Mouse (Mus musculus): ENCODE results near the gene Tmem213.

The Tmem213 gene

DNA sequence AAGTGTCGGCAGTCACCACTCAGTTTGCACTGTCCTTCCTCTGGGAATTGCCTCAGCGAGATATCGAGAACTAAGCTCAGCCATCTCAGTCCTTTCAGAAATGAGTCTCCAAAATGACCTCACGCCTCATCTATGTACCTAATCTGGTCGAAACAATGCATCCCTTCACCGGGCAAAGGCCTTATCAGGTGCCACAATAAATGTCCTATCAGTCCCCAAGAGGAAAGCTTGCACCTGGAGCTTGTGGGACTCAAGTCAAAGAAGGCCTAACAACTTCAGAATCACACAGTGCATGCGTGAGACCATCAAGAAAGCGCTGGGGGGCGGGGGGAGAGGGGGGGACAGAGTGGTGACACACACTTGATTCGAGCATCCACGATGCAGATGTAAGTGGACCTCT lies 43.2 kb downstream of the Tmem213 start:
- no peak for DNase-seq (ENCODE audit: low read depth, low spot score)

DNA sequence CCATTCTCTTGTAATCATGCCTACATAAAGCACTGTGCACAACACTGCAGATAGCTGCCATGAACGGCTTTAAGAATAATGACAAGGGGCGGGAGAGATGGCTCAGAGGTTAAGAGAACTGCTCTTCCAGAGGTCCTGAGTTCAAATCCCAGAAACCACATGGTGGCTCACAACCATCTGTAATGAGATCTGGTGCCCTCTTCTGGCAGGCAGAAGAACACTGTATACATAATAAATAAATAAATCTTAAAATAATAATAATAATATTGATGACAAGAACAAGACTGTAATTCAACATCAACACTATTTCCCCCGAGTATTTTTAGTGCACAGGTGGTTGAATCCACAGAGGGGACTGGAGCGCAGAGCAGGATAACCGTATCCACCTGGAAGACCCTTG lies 47.1 kb downstream of the Tmem213 start:
- DNase-seq (ENCODE audit: low read depth, low spot score), result no peak

DNA sequence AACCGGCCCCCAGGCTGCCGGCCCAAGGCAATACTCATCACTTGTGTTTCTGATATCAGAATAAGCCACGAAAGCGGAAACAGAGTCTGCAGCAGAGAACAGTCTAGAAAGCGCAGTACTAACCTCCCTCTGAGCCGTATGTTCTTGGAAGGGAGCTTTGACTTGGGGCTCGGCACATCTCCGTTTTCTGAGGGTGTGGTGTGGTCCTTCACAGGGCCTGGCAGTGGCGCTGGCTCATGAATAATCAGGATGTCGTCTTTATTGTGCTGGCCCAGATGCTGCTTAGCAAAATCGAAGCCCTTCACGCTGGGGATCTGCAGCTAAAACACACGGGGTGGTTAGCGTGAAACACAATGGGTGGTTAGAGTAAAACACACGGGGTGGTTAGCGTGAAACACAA lies 48.9 kb downstream of the Tmem213 start:
- no peak for DNase-seq (ENCODE audit: low read depth, low spot score)

DNA sequence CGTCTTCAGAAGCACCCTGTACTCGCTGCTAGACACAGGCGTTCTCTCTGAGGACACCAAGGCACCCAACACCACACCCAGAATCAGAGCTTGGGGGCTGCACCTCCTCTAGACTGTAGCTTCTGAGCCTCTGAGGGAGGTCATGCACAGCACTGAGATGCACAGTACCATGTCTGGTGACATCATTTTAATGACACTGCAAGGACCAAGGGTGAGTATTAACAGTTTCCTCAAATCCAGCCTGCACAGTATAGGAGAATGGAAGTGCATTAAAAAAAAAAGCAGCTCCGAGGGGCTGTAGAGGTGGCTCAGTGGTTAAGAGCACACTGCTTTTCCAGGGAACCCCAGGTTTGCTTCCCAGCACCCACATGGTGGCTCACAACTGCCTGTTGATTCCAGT lies 50.5 kb downstream of the Tmem213 start:
- DNase-seq (ENCODE audit: low read depth, low spot score), result no peak

DNA sequence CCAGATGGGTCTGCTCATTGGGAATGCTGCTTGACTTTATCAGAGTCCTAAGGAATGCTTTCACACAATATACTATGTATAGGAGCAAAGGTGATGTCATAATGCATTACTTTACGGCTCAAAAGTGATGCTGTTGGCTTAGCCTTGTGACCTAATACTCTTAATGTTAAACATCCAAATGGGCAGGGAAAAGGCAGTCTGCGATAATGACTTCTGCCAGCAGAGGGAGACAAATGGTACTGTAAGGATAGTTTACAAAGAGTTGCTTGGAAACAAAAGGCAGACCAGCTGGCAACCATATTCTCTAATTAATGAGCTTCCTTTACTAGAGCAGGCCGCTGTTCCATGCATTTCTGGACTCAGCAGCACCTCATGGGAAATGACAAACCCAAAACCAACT lies 51.0 kb downstream of the Tmem213 start:
- peak; percentile 83 for DNase-seq (ENCODE audit: low read depth, low spot score)

DNA sequence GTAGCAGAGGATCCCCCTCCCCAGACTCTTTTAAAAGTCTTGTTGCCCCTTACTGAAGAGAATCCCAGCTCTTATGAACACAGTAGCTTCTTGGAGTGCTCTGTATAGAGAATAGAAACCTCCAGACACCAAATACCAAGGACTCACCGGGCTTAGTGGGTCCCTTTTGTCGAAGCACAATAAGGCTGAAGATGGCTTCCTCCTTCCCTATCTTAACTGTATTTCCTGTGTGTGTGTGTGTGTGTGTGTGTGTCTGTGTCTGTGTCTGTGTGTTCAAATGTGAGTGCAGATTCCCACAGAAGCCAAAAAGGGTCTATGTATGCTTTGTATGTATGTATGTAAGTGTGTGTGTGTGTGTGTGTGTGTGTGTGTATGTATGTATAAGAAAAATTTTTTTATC lies 51.5 kb downstream of the Tmem213 start:
- no peak for DNase-seq (ENCODE audit: low read depth, low spot score)

DNA sequence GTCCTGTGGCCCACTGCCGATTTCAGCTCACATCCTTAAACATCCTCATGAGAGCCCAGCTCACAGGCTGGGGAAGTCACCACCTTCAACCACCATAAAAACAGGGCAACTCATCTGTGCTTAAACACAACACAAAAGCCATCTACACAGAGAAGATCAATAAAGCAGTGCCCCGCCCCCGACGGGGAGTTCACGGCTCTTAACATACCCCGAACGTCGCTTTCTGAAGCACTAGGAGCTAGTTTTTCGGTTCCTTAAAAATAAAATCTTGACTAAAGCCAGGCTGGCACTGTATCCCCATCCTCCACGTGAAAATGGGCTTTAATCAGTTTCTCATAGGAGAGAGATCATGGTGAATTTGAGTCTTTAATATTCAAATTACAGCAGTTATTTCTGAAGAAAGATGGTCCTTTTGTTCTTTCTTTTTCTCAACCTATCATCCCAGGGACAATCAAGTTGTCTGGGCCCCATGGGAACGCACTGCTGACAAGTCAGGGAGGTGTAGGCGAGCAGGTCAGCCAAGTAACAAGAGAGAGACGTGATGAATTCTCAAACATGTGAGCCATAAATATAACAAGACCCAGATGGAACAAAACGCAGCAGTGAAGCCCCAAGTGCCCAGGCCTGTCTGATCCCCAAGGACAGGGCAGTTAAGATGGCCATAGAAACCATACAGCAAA lies 53.9 kb downstream of the Tmem213 start:
- no peak for DNase-seq (ENCODE audit: low read depth, low spot score)

DNA sequence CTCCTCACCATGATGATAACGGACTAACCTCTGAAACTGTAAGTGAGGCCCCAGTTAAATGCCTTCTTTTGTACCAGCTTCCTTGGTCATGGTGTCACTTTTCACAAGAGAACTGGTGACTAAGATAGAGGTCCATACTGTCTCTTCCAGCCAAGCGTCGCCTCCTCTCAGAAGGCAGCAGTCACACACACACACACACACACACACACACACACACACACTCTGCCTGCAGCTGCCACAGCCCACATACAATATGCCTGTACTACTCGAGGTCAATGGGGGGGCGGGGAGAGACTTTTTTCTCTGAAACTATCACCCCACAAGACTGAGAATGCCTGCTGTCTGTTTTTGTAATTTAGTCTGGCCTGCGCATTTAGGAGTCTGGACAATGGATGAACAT lies 55.6 kb downstream of the Tmem213 start:
- no peak for DNase-seq (ENCODE audit: low read depth, low spot score)

DNA sequence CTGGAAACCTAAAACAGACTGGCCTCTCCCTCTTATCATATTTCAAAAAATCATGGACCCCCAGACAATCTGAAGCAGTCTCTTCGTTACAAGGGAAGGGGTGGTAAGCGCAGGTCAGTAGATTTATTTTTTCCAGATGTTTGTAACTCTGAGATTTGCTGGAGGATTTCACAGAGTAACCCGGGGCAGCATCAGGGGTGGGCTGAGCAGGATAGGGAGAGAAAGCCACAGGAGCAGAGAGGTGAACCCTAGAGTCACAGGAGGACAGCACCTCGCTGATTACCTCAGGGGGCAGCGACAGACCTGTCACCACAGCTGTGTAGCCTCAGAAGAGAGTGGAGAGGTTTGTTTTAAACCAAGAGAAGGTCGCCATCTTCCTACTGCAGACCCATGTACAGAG lies 56.3 kb downstream of the Tmem213 start:
- no peak for DNase-seq (ENCODE audit: low read depth, low spot score)
